Mouse (Mus musculus): ENCODE measurements around the gene Atp1b3. TPM values are rescaled to one million over a fixed set of nuclear protein-coding genes. Genes with fewer than 3 reads are reported as not detected.
A peak's percentile ranks its signal among the peaks of the same experiment; 100 is the strongest.
"Not testable (repeated sequence)": the region's sequence is repeated elsewhere in the genome, so short reads cannot be mapped to it uniquely, and the experiment has no call there.

Atp1b3 gene
- polyA plus RNA-seq, 1 experiment from 2014 or later, result 152 TPM

DNA sequence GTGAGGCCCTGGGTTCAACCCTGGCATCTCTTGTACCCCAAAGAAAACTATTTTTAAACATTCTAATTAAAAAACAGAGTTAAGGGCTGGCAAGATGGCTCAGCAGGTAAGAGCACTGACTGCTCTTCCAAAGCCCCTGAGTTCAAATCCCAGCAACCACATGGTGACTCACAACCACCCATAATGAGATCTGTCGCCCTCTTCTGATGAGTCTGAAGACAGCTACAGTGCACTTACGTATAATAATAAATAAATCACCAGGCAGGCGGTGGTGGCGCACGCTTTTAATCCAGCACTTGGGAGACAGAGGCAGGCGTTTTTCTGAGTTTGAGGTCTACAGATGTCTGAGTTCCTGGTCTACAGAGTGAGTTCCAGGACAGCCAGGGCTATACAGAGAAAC, 12.5 kb downstream of the Atp1b3 start:
- H3K4me2 ChIP-seq (ENCODE audit: low read length); ATAC-seq (replicated peaks; ENCODE audit: low FRiP score, low TSS enrichment, low read depth); DNase-seq (ENCODE audit: low spot score); H3K27ac ChIP-seq (ENCODE audit: low read depth); H3K4me3 ChIP-seq (ENCODE audit: low read depth, low read length); H3K9ac ChIP-seq (ENCODE audit: low read length); H3K4me1 ChIP-seq (replicated peaks; ENCODE audit: control insufficient read depth, insufficient read depth, low read length); H3K27me3 ChIP-seq (replicated peaks; ENCODE audit: control insufficient read depth, insufficient read depth, low read length); H3K36me3 ChIP-seq (ENCODE audit: control insufficient read depth, insufficient read depth, low read length); H3K9me3 ChIP-seq (ENCODE audit: control insufficient read depth, low read length): not testable (repeated sequence)
- 88% methylated on average over 6 of the region's 6 CpGs for WGBS

DNA sequence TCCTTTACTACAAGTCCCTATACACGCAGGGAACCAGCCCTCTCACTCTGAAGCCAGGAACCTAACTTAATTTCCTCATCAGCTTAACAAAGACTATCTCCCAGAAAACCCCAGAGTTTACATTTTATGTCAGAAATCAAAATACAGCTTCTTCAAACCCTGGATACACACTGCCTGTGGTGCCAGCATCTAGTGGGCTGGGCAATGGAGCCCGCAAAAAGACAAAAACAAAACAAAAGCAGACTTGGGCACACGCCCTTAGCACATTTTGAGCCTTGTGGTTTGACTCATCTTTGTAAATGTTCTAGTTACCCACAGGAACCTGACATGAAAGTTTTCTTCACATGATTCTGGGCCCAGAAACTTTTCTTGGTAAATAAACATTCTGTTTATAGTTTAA, 13.8 kb downstream of the Atp1b3 start:
- no peak overlapping the region for H3K27ac ChIP-seq (ENCODE audit: low read depth)
- no peak overlapping the region for H3K4me3 ChIP-seq (ENCODE audit: low read depth, low read length)
- 60% methylated on average over 3 of the region's 3 CpGs for WGBS
- H3K27me3 ChIP-seq (replicated peaks; ENCODE audit: control insufficient read depth, insufficient read depth, low read length), result no peaks in the 10 kb centered on the region
- H3K4me2 ChIP-seq (ENCODE audit: low read length), result no peak overlapping the region
- no peak for ATAC-seq (replicated peaks; ENCODE audit: low FRiP score, low TSS enrichment, low read depth)
- no peaks in the 10 kb centered on the region; the same call in 1 of the 2 replicates for H3K36me3 ChIP-seq (ENCODE audit: control insufficient read depth, insufficient read depth, low read length)
- no peak overlapping the region for H3K9ac ChIP-seq (ENCODE audit: low read length)
- peaks cover 6% of the 10 kb centered on the region; the same call in 1 of the 2 replicates for H3K4me1 ChIP-seq (replicated peaks; ENCODE audit: control insufficient read depth, insufficient read depth, low read length)
- DNase-seq (ENCODE audit: low spot score), result no peak
- H3K9me3 ChIP-seq (ENCODE audit: control insufficient read depth, low read length), result no peaks in the 10 kb centered on the region

DNA sequence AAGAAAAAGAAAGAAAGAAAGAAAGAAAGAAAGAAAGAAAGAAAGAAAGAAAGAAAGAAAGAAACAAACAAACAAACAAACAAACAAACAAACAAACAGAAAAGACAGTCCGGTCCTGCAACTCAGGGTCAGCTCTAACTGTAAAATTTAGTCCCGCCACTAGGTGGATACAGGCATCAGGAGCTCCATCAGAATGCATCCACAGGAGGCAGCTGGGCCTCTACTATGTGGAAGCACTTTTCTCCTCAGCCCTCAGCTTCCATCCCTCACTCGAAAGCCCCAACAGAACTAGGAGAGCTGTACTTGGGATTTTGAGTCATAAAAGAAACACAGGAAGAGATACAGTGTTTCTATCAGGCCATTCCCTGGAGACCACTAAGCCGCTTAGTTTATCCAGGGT, 14.2 kb downstream of the Atp1b3 start:
- no peak overlapping the region for H3K27ac ChIP-seq (ENCODE audit: low read depth)
- 31% methylated on average over 4 of the region's 4 CpGs for WGBS
- H3K4me2 ChIP-seq (ENCODE audit: low read length), result no peak overlapping the region
- 0 out of 2 replicates have a peak, but pooled peaks have one; percentile 58 for ATAC-seq (replicated peaks; ENCODE audit: low FRiP score, low TSS enrichment, low read depth)
- H3K36me3 ChIP-seq (ENCODE audit: control insufficient read depth, insufficient read depth, low read length), result peaks cover 1% of the 10 kb centered on the region
- no peaks in the 10 kb centered on the region for H3K27me3 ChIP-seq (replicated peaks; ENCODE audit: control insufficient read depth, insufficient read depth, low read length)
- no peak overlapping the region for H3K4me3 ChIP-seq (ENCODE audit: low read depth, low read length)
- H3K4me1 ChIP-seq (replicated peaks; ENCODE audit: control insufficient read depth, insufficient read depth, low read length), result peaks cover 6% of the 10 kb centered on the region; the same call in 1 of the 2 replicates
- DNase-seq (ENCODE audit: low spot score), result peak; percentile 66
- H3K9ac ChIP-seq (ENCODE audit: low read length), result no peak overlapping the region
- H3K9me3 ChIP-seq (ENCODE audit: control insufficient read depth, low read length), result no peaks in the 10 kb centered on the region

DNA sequence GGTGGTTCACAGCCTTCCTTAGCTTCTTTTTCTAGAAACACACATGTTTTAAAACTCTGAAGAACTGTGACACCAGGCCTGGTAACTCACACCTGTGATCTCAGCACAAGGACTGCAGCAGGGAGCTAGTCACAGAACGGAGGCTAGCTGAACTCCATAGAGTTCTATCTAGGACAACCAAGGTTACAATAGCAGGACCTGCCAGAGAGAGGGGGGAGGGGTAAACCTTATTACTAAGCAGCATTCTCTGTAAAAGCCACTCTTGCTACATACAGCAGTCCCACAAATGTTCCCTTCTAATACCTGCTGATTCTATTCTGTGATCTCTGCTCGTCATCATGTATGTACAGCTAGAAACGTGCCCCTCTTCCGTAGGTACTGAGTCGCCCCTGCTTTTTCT, 15.4 kb downstream of the Atp1b3 start:
- Histone ChIP-seq H3K9me3 (ENCODE audit: control insufficient read depth, low read length) (no peaks in the 10 kb centered on the region), H3K27me3 (replicated peaks; ENCODE audit: control insufficient read depth, insufficient read depth, low read length) (no peaks in the 10 kb centered on the region), H3K4me1 (replicated peaks; ENCODE audit: control insufficient read depth, insufficient read depth, low read length) (peaks cover 4% of the 10 kb centered on the region; the same call in 1 of the 2 replicates), H3K36me3 (ENCODE audit: control insufficient read depth, insufficient read depth, low read length) (peaks cover 9% of the 10 kb centered on the region), H3K4me3 (ENCODE audit: low read depth, low read length) (no peak overlapping the region), H3K4me2 (ENCODE audit: low read length) (no peak overlapping the region), H3K27ac (ENCODE audit: low read depth) (no peak overlapping the region), H3K9ac (ENCODE audit: low read length) (no peak overlapping the region)
- WGBS, result 89% methylated on average over 5 of the region's 5 CpGs
- DNase-seq (ENCODE audit: low spot score) (no peak), ATAC-seq (replicated peaks; ENCODE audit: low FRiP score, low TSS enrichment, low read depth) (no peak)

DNA sequence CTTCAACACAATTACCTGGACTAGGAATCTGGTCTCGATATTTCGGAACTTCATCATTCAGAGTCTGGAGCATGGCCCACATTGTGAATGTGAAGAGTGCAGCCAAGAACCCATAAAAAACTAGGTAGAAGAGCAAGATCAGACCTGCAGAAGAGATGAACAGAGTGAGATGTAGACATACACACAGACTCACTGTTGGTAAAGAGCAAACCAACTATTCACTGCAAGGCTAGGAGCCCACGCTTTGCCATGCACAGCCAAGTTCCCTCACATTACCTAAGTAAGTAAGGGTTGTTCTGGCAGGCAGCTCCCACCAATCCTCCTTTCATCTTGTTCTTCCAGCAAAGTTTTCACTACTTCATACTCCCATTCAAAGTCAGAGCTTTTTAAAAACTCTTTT, 18.5 kb downstream of the Atp1b3 start:
- 94% methylated on average over 3 of the region's 3 CpGs for WGBS
- H3K9ac ChIP-seq (ENCODE audit: low read length), result no peak overlapping the region
- DNase-seq (ENCODE audit: low spot score), result no peak
- peaks cover 39% of the 10 kb centered on the region for H3K36me3 ChIP-seq (ENCODE audit: control insufficient read depth, insufficient read depth, low read length)
- H3K4me1 ChIP-seq (replicated peaks; ENCODE audit: control insufficient read depth, insufficient read depth, low read length), result peaks cover 4% of the 10 kb centered on the region; the same call in 1 of the 2 replicates
- no peaks in the 10 kb centered on the region for H3K27me3 ChIP-seq (replicated peaks; ENCODE audit: control insufficient read depth, insufficient read depth, low read length)
- H3K4me2 ChIP-seq (ENCODE audit: low read length), result no peak overlapping the region
- H3K27ac ChIP-seq (ENCODE audit: low read depth), result no peak overlapping the region
- no peak for ATAC-seq (replicated peaks; ENCODE audit: low FRiP score, low TSS enrichment, low read depth)
- H3K9me3 ChIP-seq (ENCODE audit: control insufficient read depth, low read length), result no peaks in the 10 kb centered on the region
- H3K4me3 ChIP-seq (ENCODE audit: low read depth, low read length), result no peak overlapping the region

DNA sequence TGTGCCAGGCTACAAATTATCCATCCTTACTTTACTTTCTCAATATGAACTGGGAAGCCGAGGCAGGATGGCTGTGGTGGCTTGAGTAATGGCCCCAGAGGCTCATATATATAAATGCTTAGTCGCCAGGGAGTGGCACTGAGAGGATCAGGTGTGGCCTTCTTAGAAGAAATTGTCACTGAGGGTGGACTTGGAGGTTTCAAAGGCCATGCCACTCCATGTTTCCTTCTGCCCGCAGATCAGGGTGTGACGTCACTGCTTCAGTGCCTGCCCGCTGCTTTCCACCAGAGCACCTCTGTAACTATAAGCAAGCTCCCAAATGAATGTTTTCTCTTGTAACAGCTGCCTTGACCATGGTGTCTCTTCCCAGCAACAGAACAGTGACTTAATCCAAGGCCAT, 33.1 kb downstream of the Atp1b3 start:
- Histone ChIP-seq H3K9ac (ENCODE audit: low read length) (no peak overlapping the region), H3K4me3 (ENCODE audit: low read depth, low read length) (no peak overlapping the region), H3K27me3 (replicated peaks; ENCODE audit: control insufficient read depth, insufficient read depth, low read length) (no peaks in the 10 kb centered on the region), H3K27ac (ENCODE audit: low read depth) (no peak overlapping the region), H3K36me3 (ENCODE audit: control insufficient read depth, insufficient read depth, low read length) (peaks cover 48% of the 10 kb centered on the region), H3K4me2 (ENCODE audit: low read length) (no peak overlapping the region), H3K4me1 (replicated peaks; ENCODE audit: control insufficient read depth, insufficient read depth, low read length) (0 out of 2 replicates have a peak, but pooled peaks cover 3% of the 10 kb centered on the region), H3K9me3 (ENCODE audit: control insufficient read depth, low read length) (no peaks in the 10 kb centered on the region)
- ATAC-seq (replicated peaks; ENCODE audit: low FRiP score, low TSS enrichment, low read depth), result no peak
- no peak for DNase-seq (ENCODE audit: low spot score)
- 85% methylated on average over 5 of the region's 5 CpGs for whole genome bisulfite sequencing

DNA sequence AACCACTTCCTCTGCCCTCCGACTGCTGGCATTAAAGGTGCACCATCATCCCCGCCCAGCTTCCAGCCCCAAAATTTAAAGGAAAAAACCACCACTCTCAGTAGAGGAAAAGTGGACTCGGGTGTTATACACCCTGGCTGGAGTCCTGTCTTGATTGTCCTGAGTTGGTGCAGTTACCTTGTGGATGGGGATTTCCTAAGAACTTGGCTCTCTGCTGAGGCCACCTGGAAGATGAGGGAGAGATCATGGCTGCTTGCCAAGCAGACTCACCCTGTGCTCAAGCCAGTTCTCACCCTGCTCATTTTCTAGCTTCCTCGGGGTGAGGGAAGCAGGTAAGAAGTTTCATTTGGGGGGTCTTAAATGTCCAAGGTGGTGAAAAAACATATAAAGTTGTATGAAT, 36.0 kb downstream of the Atp1b3 start:
- WGBS, result 85% methylated on average over 4 of the region's 4 CpGs
- Histone ChIP-seq H3K9ac (ENCODE audit: low read length) (no peak overlapping the region), H3K4me2 (ENCODE audit: low read length) (no peak overlapping the region), H3K9me3 (ENCODE audit: control insufficient read depth, low read length) (no peaks in the 10 kb centered on the region), H3K4me1 (replicated peaks; ENCODE audit: control insufficient read depth, insufficient read depth, low read length) (0 out of 2 replicates have a peak, but pooled peaks cover 3% of the 10 kb centered on the region), H3K27me3 (replicated peaks; ENCODE audit: control insufficient read depth, insufficient read depth, low read length) (no peaks in the 10 kb centered on the region), H3K4me3 (ENCODE audit: low read depth, low read length) (no peak overlapping the region), H3K27ac (ENCODE audit: low read depth) (no peak overlapping the region), H3K36me3 (ENCODE audit: control insufficient read depth, insufficient read depth, low read length) (peaks cover 21% of the 10 kb centered on the region)
- ATAC-seq (replicated peaks; ENCODE audit: low FRiP score, low TSS enrichment, low read depth) (no peak), DNase-seq (ENCODE audit: low spot score) (no peak)

DNA sequence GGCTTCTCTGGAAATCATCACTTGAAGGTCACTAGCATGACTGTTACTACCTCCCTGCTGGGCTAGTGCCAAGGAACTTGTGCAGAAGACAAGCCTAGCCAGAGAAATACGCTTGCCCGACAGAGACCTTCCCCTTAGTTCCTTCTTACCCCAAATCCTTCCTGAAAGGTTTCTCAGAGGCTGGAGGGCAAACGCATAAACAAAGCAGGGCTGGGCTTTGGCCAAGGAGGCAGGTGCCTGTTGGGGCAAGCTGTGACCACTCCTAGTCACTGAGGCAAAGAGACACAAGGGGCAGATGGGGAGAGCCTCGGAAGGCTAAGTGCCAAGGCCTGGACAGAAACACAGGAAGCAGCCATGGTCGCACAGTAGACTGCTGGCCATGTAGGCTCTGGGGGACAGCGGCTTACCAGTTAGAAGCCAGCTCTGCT, 37.7 kb downstream of the Atp1b3 start:
- DNase-seq (ENCODE audit: low spot score) (no peak), ATAC-seq (replicated peaks; ENCODE audit: low FRiP score, low TSS enrichment, low read depth) (no peak)
- H3K27me3 ChIP-seq (replicated peaks; ENCODE audit: control insufficient read depth, insufficient read depth, low read length), result no peaks in the 10 kb centered on the region
- 0 out of 2 replicates have a peak, but pooled peaks cover 3% of the 10 kb centered on the region for H3K4me1 ChIP-seq (replicated peaks; ENCODE audit: control insufficient read depth, insufficient read depth, low read length)
- H3K27ac ChIP-seq (ENCODE audit: low read depth), result peak overlapping the region; percentile 18; the same call in 1 of the 2 replicates
- H3K36me3 ChIP-seq (ENCODE audit: control insufficient read depth, insufficient read depth, low read length), result peaks cover 8% of the 10 kb centered on the region
- no peak overlapping the region for H3K4me3 ChIP-seq (ENCODE audit: low read depth, low read length)
- no peak overlapping the region for H3K4me2 ChIP-seq (ENCODE audit: low read length)
- H3K9ac ChIP-seq (ENCODE audit: low read length), result no peak overlapping the region
- no peaks in the 10 kb centered on the region for H3K9me3 ChIP-seq (ENCODE audit: control insufficient read depth, low read length)
- WGBS, result 50% methylated on average over 6 of the region's 6 CpGs

DNA sequence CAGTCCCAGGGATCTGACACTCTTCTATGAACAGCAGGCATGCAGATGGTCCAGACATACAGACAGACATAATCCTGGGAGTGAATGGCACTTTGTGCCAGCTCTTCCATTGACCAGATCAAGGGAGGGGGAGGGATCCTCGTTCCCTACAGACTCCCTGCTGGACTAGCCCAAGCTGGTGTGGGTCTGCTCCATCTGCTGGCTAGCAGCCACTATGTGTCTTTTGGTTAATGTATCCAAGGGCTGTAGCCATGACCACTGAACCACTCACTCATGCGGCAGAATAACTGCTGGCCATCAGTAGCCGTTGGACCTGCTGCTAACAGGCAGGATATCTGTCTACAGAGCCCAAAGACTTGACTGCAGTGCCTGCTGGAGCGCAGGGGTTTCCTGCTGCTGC, 39.7 kb downstream of the Atp1b3 start:
- Histone ChIP-seq H3K4me2 (ENCODE audit: low read length) (no peak overlapping the region), H3K27ac (ENCODE audit: low read depth) (no peak overlapping the region), H3K9ac (ENCODE audit: low read length) (no peak overlapping the region), H3K36me3 (ENCODE audit: control insufficient read depth, insufficient read depth, low read length) (0 out of 2 replicates have a peak, but pooled peaks cover 9% of the 10 kb centered on the region), H3K4me1 (replicated peaks; ENCODE audit: control insufficient read depth, insufficient read depth, low read length) (0 out of 2 replicates have a peak, but pooled peaks cover 3% of the 10 kb centered on the region), H3K27me3 (replicated peaks; ENCODE audit: control insufficient read depth, insufficient read depth, low read length) (no peaks in the 10 kb centered on the region), H3K9me3 (ENCODE audit: control insufficient read depth, low read length) (no peaks in the 10 kb centered on the region), H3K4me3 (ENCODE audit: low read depth, low read length) (no peak overlapping the region)
- no peak for DNase-seq (ENCODE audit: low spot score)
- 68% methylated on average over 4 of the region's 4 CpGs for WGBS
- no peak for ATAC-seq (replicated peaks; ENCODE audit: low FRiP score, low TSS enrichment, low read depth)
